Mouse (Mus musculus): Measurements from ENCODE around the gene Fam83d. TPM values are rescaled to one million over a fixed set of nuclear protein-coding genes. Genes with fewer than 3 reads are reported as not detected.
A peak's percentile ranks its signal among the peaks of the same experiment; 100 is the strongest.

Fam83d gene
- polyA plus RNA-seq, 1 experiment from 2014 or later = 55.3 TPM

GRCm38 (mm10) chr2:158746164-158746563 lies 21.7 kb upstream of the Fam83d start:
- Histone ChIP-seq H3K27ac (no peak overlapping the region), H3K4me3 (replicated peaks) (no peak overlapping the region), H3K27me3 (no peaks in the 10 kb centered on the region), H3K4me1 (replicated peaks) (peaks cover 12% of the 10 kb centered on the region), H3K4me2 (peak overlapping the region; percentile 34), H3K9me3 (0 out of 2 replicates have a peak, but pooled peaks cover 4% of the 10 kb centered on the region), H3K36me3 (no peaks in the 10 kb centered on the region), H3K9ac (replicated peaks) (no peak overlapping the region)
- WGBS = 37% methylated on average over 11 of the region's 11 CpGs
- ATAC-seq (ENCODE audit: insufficient number of reproducible peaks, insufficient read depth, low FRiP score, low TSS enrichment, low read depth) = no peak

- Histone ChIP-seq H3K4me1 (replicated peaks) (peaks cover 12% of the 10 kb centered on the region), H3K27ac (no peak overlapping the region), H3K4me3 (replicated peaks) (no peak overlapping the region), H3K36me3 (no peaks in the 10 kb centered on the region), H3K9ac (replicated peaks) (no peak overlapping the region), H3K27me3 (no peaks in the 10 kb centered on the region), H3K9me3 (no peaks in the 10 kb centered on the region), H3K4me2 (no peak overlapping the region)
- 90% methylated on average over 9 of the region's 9 CpGs for WGBS
- ATAC-seq (ENCODE audit: insufficient number of reproducible peaks, insufficient read depth, low FRiP score, low TSS enrichment, low read depth) = no peak
These were observed 18.5 kb upstream of the Fam83d start for GRCm38 (mm10) chr2:158749366-158749765.

- 70% methylated on average over 2 of the region's 2 CpGs for WGBS
- Histone ChIP-seq H3K9me3 (no peaks in the 10 kb centered on the region), H3K4me2 (no peak overlapping the region), H3K27me3 (no peaks in the 10 kb centered on the region), H3K4me1 (replicated peaks) (no peaks in the 10 kb centered on the region), H3K9ac (replicated peaks) (no peak overlapping the region), H3K4me3 (replicated peaks) (no peak overlapping the region), H3K27ac (no peak overlapping the region), H3K36me3 (no peaks in the 10 kb centered on the region)
- ATAC-seq (ENCODE audit: insufficient number of reproducible peaks, insufficient read depth, low FRiP score, low TSS enrichment, low read depth) = no peak
These were observed 7.7 kb upstream of the Fam83d start for GRCm38 (mm10) chr2:158760231-158760630.

GRCm38 (mm10) chr2:158762339-158762738 lies 5.6 kb upstream of the Fam83d start:
- Histone ChIP-seq H3K36me3 (no peaks in the 10 kb centered on the region), H3K4me2 (no peak overlapping the region), H3K4me3 (replicated peaks) (no peak overlapping the region), H3K9ac (replicated peaks) (no peak overlapping the region), H3K4me1 (replicated peaks) (no peaks in the 10 kb centered on the region), H3K27ac (no peak overlapping the region), H3K27me3 (no peaks in the 10 kb centered on the region), H3K9me3 (no peaks in the 10 kb centered on the region)
- ATAC-seq (ENCODE audit: insufficient number of reproducible peaks, insufficient read depth, low FRiP score, low TSS enrichment, low read depth) = no peak
- 86% methylated on average over 5 of the region's 5 CpGs for WGBS

- Histone ChIP-seq H3K27me3 (no peaks in the 10 kb centered on the region), H3K4me3 (replicated peaks) (peak overlapping the region; percentile 76), H3K9ac (replicated peaks) (peak overlapping the region; percentile 73), H3K36me3 (peaks cover 12% of the 10 kb centered on the region; the same call in 1 of the 2 replicates), H3K4me2 (peak overlapping the region; percentile 85), H3K27ac (peak overlapping the region; percentile 85), H3K9me3 (no peaks in the 10 kb centered on the region), H3K4me1 (replicated peaks) (peaks cover 42% of the 10 kb centered on the region)
- ATAC-seq (ENCODE audit: insufficient number of reproducible peaks, insufficient read depth, low FRiP score, low TSS enrichment, low read depth) = no peak; the same call in 1 of the 2 replicates
- under 1% methylated on average over 37 of the region's 37 CpGs for WGBS
These were observed 457 bp downstream of the Fam83d start for GRCm38 (mm10) chr2:158768350-158768749.

- peak overlapping the region; percentile 76 for H3K4me3 ChIP-seq (replicated peaks)
- no peaks in the 10 kb centered on the region for H3K27me3 ChIP-seq
- H3K36me3 ChIP-seq = peaks cover 17% of the 10 kb centered on the region; the same call in 1 of the 2 replicates
- WGBS = 12% methylated on average over 5 of the region's 5 CpGs
- peaks cover 42% of the 10 kb centered on the region for H3K4me1 ChIP-seq (replicated peaks)
- peak overlapping the region; percentile 85 for H3K4me2 ChIP-seq
- no peak for ATAC-seq (ENCODE audit: insufficient number of reproducible peaks, insufficient read depth, low FRiP score, low TSS enrichment, low read depth)
- H3K9me3 ChIP-seq = no peaks in the 10 kb centered on the region
- peak overlapping the region; percentile 73 for H3K9ac ChIP-seq (replicated peaks)
- no peak overlapping the region; the same call in 1 of the 2 replicates for H3K27ac ChIP-seq
These were observed 878 bp downstream of the Fam83d start for GRCm38 (mm10) chr2:158768771-158769170.

GRCm38 (mm10) chr2:158770126-158770757 lies 2.3 kb downstream of the Fam83d start:
- Histone ChIP-seq H3K9ac (replicated peaks) (peak overlapping the region; percentile 73), H3K36me3 (peaks cover 22% of the 10 kb centered on the region; the same call in 1 of the 2 replicates), H3K27me3 (no peaks in the 10 kb centered on the region), H3K4me2 (peak overlapping the region; percentile 85), H3K4me3 (replicated peaks) (peak overlapping the region; percentile 76), H3K27ac (no peak overlapping the region), H3K4me1 (replicated peaks) (peaks cover 48% of the 10 kb centered on the region), H3K9me3 (no peaks in the 10 kb centered on the region)
- 43% methylated on average over 13 of the region's 13 CpGs for WGBS
- ATAC-seq (ENCODE audit: insufficient number of reproducible peaks, insufficient read depth, low FRiP score, low TSS enrichment, low read depth) = no peak

- no peak overlapping the region for H3K27ac ChIP-seq
- H3K9me3 ChIP-seq = no peaks in the 10 kb centered on the region
- 43% methylated on average over 11 of the region's 11 CpGs for WGBS
- no peaks in the 10 kb centered on the region for H3K27me3 ChIP-seq
- peaks cover 25% of the 10 kb centered on the region; the same call in 1 of the 2 replicates for H3K36me3 ChIP-seq
- H3K4me3 ChIP-seq (replicated peaks) = 0 out of 2 replicates have a peak overlapping the region, but pooled peaks have one; percentile 76
- H3K4me1 ChIP-seq (replicated peaks) = peaks cover 52% of the 10 kb centered on the region
- H3K4me2 ChIP-seq = peak overlapping the region; percentile 85
- no peak overlapping the region for H3K9ac ChIP-seq (replicated peaks)
- ATAC-seq (ENCODE audit: insufficient number of reproducible peaks, insufficient read depth, low FRiP score, low TSS enrichment, low read depth) = no peak
These were observed 3.3 kb downstream of the Fam83d start for GRCm38 (mm10) chr2:158771066-158771763.

- 86% methylated on average over 13 of the region's 13 CpGs for WGBS
- Histone ChIP-seq H3K9ac (replicated peaks) (no peak overlapping the region), H3K4me1 (replicated peaks) (peaks cover 60% of the 10 kb centered on the region), H3K9me3 (no peaks in the 10 kb centered on the region), H3K4me2 (no peak overlapping the region), H3K4me3 (replicated peaks) (no peak overlapping the region), H3K36me3 (peaks cover 32% of the 10 kb centered on the region; the same call in 1 of the 2 replicates), H3K27me3 (no peaks in the 10 kb centered on the region), H3K27ac (no peak overlapping the region)
- no peak for ATAC-seq (ENCODE audit: insufficient number of reproducible peaks, insufficient read depth, low FRiP score, low TSS enrichment, low read depth)
These were observed 4.9 kb downstream of the Fam83d start for GRCm38 (mm10) chr2:158772808-158773207.

GRCm38 (mm10) chr2:158774886-158775285 lies 7.0 kb downstream of the Fam83d start:
- 77% methylated on average over 8 of the region's 8 CpGs for WGBS
- no peaks in the 10 kb centered on the region for H3K27me3 ChIP-seq
- H3K4me3 ChIP-seq (replicated peaks) = no peak overlapping the region
- no peak overlapping the region for H3K4me2 ChIP-seq
- no peak for ATAC-seq (ENCODE audit: insufficient number of reproducible peaks, insufficient read depth, low FRiP score, low TSS enrichment, low read depth)
- H3K4me1 ChIP-seq (replicated peaks) = peaks cover 55% of the 10 kb centered on the region
- H3K9me3 ChIP-seq = no peaks in the 10 kb centered on the region
- H3K9ac ChIP-seq (replicated peaks) = no peak overlapping the region
- H3K36me3 ChIP-seq = peaks cover 39% of the 10 kb centered on the region
- H3K27ac ChIP-seq = no peak overlapping the region

GRCm38 (mm10) chr2:158776716-158777115 lies 8.8 kb downstream of the Fam83d start:
- Histone ChIP-seq H3K9me3 (no peaks in the 10 kb centered on the region), H3K9ac (replicated peaks) (0 out of 2 replicates have a peak overlapping the region, but pooled peaks have one; percentile 12), H3K27ac (no peak overlapping the region), H3K4me3 (replicated peaks) (no peak overlapping the region), H3K36me3 (peaks cover 57% of the 10 kb centered on the region), H3K4me2 (no peak overlapping the region), H3K27me3 (no peaks in the 10 kb centered on the region), H3K4me1 (replicated peaks) (peaks cover 36% of the 10 kb centered on the region)
- 84% methylated on average over 4 of the region's 4 CpGs for WGBS
- no peak for ATAC-seq (ENCODE audit: insufficient number of reproducible peaks, insufficient read depth, low FRiP score, low TSS enrichment, low read depth)
